Mouse (Mus musculus): ENCODE measurements around the gene Sufu.

- TF ChIP-seq CTCF (IDR thresholded peaks at IDR 0.05), result no peak
- TF ChIP-seq EP300 (IDR thresholded peaks at IDR 0.05), result peak; percentile 27; the same call in 1 of the 2 replicates
Observed at GRCm38 (mm10) chr19:46457798-46458197, 61.1 kb downstream of the Sufu start.
